Mouse (Mus musculus): Measurements from ENCODE around the gene Ttll7. TPM values are rescaled to one million over a fixed set of nuclear protein-coding genes. Genes with fewer than 3 reads are reported as not detected.

The Ttll7 gene
- polyA plus RNA-seq, 1 experiment, result 0.59 TPM

- no peak overlapping the region for H3K27ac ChIP-seq (replicated peaks; ENCODE audit: low read depth, low read length)
- no peak overlapping the region for H3K4me3 ChIP-seq (ENCODE audit: insufficient read depth, low read depth, low read length)
- H3K4me1 ChIP-seq (ENCODE audit: control insufficient read depth, insufficient read depth, insufficient read length, low read length), result no peaks in the 10 kb centered on the region
These were observed 147.0 kb downstream of the Ttll7 start for GRCm38 (mm10) chr3:146999148-146999547.

DNA sequence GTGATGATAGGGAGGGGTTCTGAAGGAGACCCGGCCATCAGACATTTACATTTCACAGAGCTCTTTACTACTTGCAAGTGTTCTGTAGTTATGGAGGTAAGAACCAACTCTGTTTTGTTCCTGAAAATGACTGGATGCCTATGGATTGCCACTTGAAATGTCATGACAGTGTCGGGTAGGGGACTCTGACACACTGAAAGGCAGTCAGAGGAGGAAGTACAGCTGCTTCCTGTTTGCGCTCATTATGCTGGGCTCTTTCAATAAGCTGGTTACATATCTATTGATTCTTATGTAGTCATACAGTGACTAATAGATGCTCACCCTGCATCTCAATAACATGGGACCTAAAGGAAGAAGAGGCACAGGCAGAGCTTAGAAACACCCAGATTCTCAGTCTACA is 148.8 kb downstream of the Ttll7 start:
- no peaks in the 10 kb centered on the region for H3K4me1 ChIP-seq (ENCODE audit: control insufficient read depth, insufficient read depth, insufficient read length, low read length)
- H3K4me3 ChIP-seq (ENCODE audit: insufficient read depth, low read depth, low read length), result no peak overlapping the region
- no peak overlapping the region for H3K27ac ChIP-seq (replicated peaks; ENCODE audit: low read depth, low read length)

GRCm38 (mm10) chr3:147001557-147001956 is 149.4 kb downstream of the Ttll7 start:
- Histone ChIP-seq H3K4me1 (ENCODE audit: control insufficient read depth, insufficient read depth, insufficient read length, low read length) (no peaks in the 10 kb centered on the region), H3K27ac (replicated peaks; ENCODE audit: low read depth, low read length) (no peak overlapping the region), H3K4me3 (ENCODE audit: insufficient read depth, low read depth, low read length) (no peak overlapping the region)

DNA sequence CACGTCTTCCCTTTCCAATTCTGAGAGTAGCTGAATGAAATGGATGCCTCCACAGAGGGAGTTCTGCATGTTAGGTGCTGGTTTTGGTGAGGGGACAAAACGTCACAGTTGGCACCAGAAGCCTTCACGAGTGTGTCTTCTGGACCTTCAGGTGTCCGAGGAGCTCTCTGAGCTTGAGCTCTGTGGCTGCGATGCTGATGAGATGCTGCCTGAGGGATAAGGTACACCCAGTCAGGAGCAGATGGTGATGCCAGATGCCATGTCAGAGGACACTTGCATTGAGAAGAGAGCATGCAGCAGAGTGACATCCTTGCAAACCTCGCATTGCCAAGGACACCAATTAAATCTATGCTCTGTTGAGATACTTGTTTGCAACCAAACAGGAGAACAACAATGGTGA is 164.3 kb downstream of the Ttll7 start:
- Histone ChIP-seq H3K27ac (replicated peaks; ENCODE audit: low read depth, low read length) (no peak overlapping the region), H3K4me3 (ENCODE audit: insufficient read depth, low read depth, low read length) (no peak overlapping the region), H3K4me1 (ENCODE audit: control insufficient read depth, insufficient read depth, insufficient read length, low read length) (no peaks in the 10 kb centered on the region)

DNA sequence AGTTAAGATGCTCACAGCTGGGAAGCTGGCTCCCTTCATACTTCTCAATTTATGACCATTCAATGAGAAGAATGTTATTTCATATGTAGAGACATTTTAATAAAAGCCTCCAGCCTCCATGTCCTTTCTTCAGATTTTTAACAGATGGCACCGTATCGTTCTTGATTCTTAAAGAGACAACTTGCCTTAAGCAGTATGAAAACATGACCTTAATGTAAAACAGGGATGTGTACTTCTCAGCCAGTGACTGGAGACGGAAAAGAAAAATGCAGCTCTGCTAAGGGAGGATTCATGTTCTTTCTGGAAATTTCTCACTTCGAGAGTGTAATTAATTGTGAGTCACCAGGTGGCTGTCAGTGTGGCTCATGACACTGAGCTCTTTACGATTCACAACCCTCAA is 167.3 kb downstream of the Ttll7 start:
- Histone ChIP-seq H3K4me3 (ENCODE audit: insufficient read depth, low read depth, low read length) (no peak overlapping the region), H3K27ac (replicated peaks; ENCODE audit: low read depth, low read length) (no peak overlapping the region), H3K4me1 (ENCODE audit: control insufficient read depth, insufficient read depth, insufficient read length, low read length) (no peaks in the 10 kb centered on the region)

DNA sequence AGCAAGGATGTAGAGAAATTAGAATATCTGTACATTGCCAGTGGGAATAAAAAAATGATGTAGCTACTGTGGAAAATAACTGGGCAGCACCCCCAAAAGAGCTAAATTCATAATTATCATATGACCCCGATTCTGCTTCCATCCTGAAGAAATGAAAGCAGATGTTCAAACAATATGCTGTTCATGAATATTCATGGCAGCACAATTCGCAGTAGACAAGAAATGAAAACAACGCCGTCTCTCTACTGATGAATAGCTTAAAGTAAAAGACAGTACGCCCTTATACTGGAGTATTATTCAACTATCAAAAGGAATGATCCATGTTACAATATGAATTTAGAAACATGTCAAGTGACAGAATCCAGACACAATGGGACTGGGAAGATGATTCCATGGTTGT is 174.1 kb downstream of the Ttll7 start:
- Histone ChIP-seq H3K27ac (replicated peaks; ENCODE audit: low read depth, low read length) (no peak overlapping the region), H3K4me1 (ENCODE audit: control insufficient read depth, insufficient read depth, insufficient read length, low read length) (no peaks in the 10 kb centered on the region), H3K4me3 (ENCODE audit: insufficient read depth, low read depth, low read length) (no peak overlapping the region)

DNA sequence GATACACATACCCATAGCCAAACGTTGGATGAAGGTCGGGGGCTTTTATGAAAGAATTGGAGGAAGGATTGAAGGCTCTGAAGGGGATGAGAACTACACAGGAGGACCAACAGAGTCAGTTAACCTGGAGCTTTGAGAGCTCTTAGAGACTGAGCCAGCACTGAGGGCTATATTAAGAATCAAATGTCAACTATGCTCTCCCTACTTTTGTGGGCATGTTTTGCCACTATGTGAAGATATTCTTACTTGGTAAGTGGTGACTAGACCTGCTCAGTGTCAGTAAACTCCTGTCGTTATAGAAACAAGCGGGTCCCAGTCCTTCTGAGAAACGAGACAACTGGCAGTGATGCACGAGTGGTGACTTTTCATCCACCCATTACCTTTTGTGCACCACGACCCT is 176.2 kb downstream of the Ttll7 start:
- Histone ChIP-seq H3K4me1 (ENCODE audit: control insufficient read depth, insufficient read depth, insufficient read length, low read length) (no peaks in the 10 kb centered on the region), H3K27ac (replicated peaks; ENCODE audit: low read depth, low read length) (no peak overlapping the region)

GRCm38 (mm10) chr3:147029718-147030117 is 177.6 kb downstream of the Ttll7 start:
- H3K4me1 ChIP-seq (ENCODE audit: control insufficient read depth, insufficient read depth, insufficient read length, low read length), result no peaks in the 10 kb centered on the region
- H3K27ac ChIP-seq (replicated peaks; ENCODE audit: low read depth, low read length), result no peak overlapping the region
- no peak overlapping the region for H3K4me3 ChIP-seq (ENCODE audit: insufficient read depth, low read depth, low read length)

More for the DNA sequence above, 176.2 kb downstream of the Ttll7 start:
- H3K4me3 ChIP-seq (ENCODE audit: insufficient read depth, low read depth, low read length), result no peak overlapping the region

DNA sequence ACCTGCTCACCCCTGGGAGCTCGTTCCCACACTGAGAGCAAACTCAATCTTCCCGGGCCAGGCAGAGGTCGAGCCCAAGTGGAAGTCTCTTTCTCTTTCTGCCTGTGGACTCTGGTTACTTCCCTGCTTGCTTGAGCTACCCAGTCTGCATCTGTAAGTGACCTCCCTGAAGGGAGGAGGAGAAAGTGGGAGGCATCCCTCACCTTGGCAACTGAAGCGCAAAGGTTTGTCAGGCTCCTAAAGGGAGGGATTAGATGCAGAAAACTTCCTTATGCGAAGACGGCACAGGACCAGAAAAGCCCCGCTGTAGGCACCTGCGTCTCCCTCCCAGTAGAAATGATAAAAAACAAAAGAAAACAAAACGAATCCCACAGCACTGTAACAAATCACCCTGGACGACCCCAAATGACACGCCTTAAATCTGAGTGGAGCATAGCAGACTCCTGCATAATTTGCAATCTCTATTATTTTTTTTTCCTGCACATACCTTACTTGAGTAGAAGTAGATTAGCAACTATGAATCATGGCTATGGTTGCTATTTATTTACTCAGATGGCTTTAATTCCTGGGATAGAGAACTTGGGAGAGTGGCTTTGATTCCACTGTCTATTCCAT is 178.2 kb downstream of the Ttll7 start:
- H3K27ac ChIP-seq (replicated peaks; ENCODE audit: low read depth, low read length), result no peak overlapping the region
- no peak overlapping the region for H3K4me3 ChIP-seq (ENCODE audit: insufficient read depth, low read depth, low read length)
- H3K4me1 ChIP-seq (ENCODE audit: control insufficient read depth, insufficient read depth, insufficient read length, low read length), result no peaks in the 10 kb centered on the region

Other genes with a start within 250 kb of the Ttll7 start
- gene Dnase2b, start 236.8 kb upstream of the Ttll7 start, polyA plus RNA-seq (2012; ENCODE audit: insufficient read depth, insufficient read length, missing spikeins), result not detected in 2 replicates
- gene 4930503B20Rik, start 201.1 kb upstream of the Ttll7 start, polyA plus RNA-seq (2012; ENCODE audit: insufficient read depth, insufficient read length, missing spikeins), result not detected in 2 replicates
- gene Samd13, start 166.8 kb upstream of the Ttll7 start, polyA plus RNA-seq (2012; ENCODE audit: insufficient read depth, insufficient read length, missing spikeins), result not detected in 2 replicates
- gene Prkacb, start 39.4 kb upstream of the Ttll7 start, polyA plus RNA-seq (2012; ENCODE audit: insufficient read depth, insufficient read length, missing spikeins), result 31.6 and 32.9 TPM in 2 replicates

Data from brown adipose tissue, adult 24 weeks (tissue).